Mouse (Mus musculus) hindbrain, embryonic 15.5 days (tissue): Measurements from ENCODE around the gene Sytl3. TPM values are rescaled to one million over a fixed set of nuclear protein-coding genes. Genes with fewer than 3 reads are reported as not detected.
"Not testable (repeated sequence)": the region's sequence is repeated elsewhere in the genome, so short reads cannot be mapped to it uniquely, and the experiment has no call there.

Source experiments
- ATAC-seq: fragments of 200-750 bp; cut with Nextera tagmentation; 2 replicates; pipeline ENCODE4 v1.8.0; 2017; ENCODE audit warnings: low read depth, moderate number of reproducible peaks, moderate TSS enrichment; ENCODE audit not compliant: low FRiP score
- H3K27ac ChIP-seq: fragments of 300-500 bp; sonication (generic); replicated peaks from 2 replicates; pipeline ENCODE4 v1.5.1; 2015; ENCODE audit warnings: mild to moderate bottlenecking, inconsistent platforms
- H3K27me3 ChIP-seq: fragments of 300-500 bp; sonication (generic); 2 replicates; pipeline ENCODE4 v1.6.1; 2015; ENCODE audit warnings: control low read depth, inconsistent platforms
- H3K36me3 ChIP-seq: fragments of 300-500 bp; sonication (generic); 2 replicates; pipeline ENCODE4 v1.6.1; 2015; ENCODE audit warnings: control low read depth, inconsistent platforms
- H3K4me1 ChIP-seq: fragments of 300-500 bp; sonication (generic); replicated peaks from 2 replicates; pipeline ENCODE4 v1.6.1; 2015; ENCODE audit warnings: control low read depth, inconsistent platforms
- H3K4me2 ChIP-seq: fragments of 300-500 bp; sonication (generic); 2 replicates; pipeline ENCODE4 v1.6.1; 2015; ENCODE audit warnings: moderate library complexity, mild to moderate bottlenecking, inconsistent platforms
- H3K4me3 ChIP-seq: fragments of 300-500 bp; sonication (generic); 2 replicates; pipeline ENCODE4 v1.5.1; 2015; ENCODE audit warnings: mild to moderate bottlenecking, inconsistent platforms
- H3K9ac ChIP-seq: fragments of 300-500 bp; sonication (generic); 2 replicates; pipeline ENCODE4 v1.6.1; 2015; ENCODE audit warnings: inconsistent platforms
- H3K9me3 ChIP-seq: fragments of 300-500 bp; sonication (generic); 2 replicates; pipeline ENCODE4 v1.6.1; 2016; ENCODE audit warnings: control low read depth, inconsistent platforms
- WGBS: fragments of 180-500 bp; shearing (Covaris S2); methylation state at CpG from one replicate; pipeline ENCODE4 v1.1.7; 2015; 5-methylcytosine and 5-hydroxymethylcytosine counted together
- polyA plus RNA-seq: library from polyadenylated mRNA; unstranded; fragments of >200 nt; fragmentation: Nextera tagmentation; extraction: Ambion mirVana; gene quantifications from 2 replicates; pipeline ENCODE4 v1.2.1, GENCODE M21; 2015

Gene Sytl3
- polyA plus RNA-seq, 1 experiment from 2014 or later: 1.2 TPM

GRCm38 (mm10) chr17:6681721-6682120 lies 22.8 kb downstream of the Sytl3 start:
- H3K27me3 ChIP-seq, ATAC-seq, H3K36me3 ChIP-seq, H3K4me1 ChIP-seq, H3K9me3 ChIP-seq, H3K4me3 ChIP-seq, H3K27ac ChIP-seq, H3K9ac ChIP-seq, H3K4me2 ChIP-seq: not testable (repeated sequence)
- WGBS: 76% methylated on average over 4 of the region's 4 CpGs

- ATAC-seq, H3K4me3 ChIP-seq, H3K36me3 ChIP-seq, H3K4me1 ChIP-seq, H3K9ac ChIP-seq, H3K4me2 ChIP-seq, H3K9me3 ChIP-seq, H3K27me3 ChIP-seq, H3K27ac ChIP-seq: not testable (repeated sequence)
- 91% methylated on average over 1 of the region's 5 CpGs for WGBS
Measured at GRCm38 (mm10) chr17:6683702-6684101, 24.8 kb downstream of the Sytl3 start.

GRCm38 (mm10) chr17:6684464-6685287 lies 25.8 kb downstream of the Sytl3 start:
- not testable (repeated sequence) for H3K4me2 ChIP-seq, H3K9ac ChIP-seq, H3K27me3 ChIP-seq, H3K9me3 ChIP-seq, H3K36me3 ChIP-seq, H3K4me1 ChIP-seq, H3K4me3 ChIP-seq
- peak overlapping the region; percentile 53; the same call in 1 of the 2 replicates for H3K27ac ChIP-seq
- ATAC-seq: peak; percentile 89
- WGBS: no CpG with 5 or more reads among the region's 4 CpGs

GRCm38 (mm10) chr17:6685288-6685818 lies 26.5 kb downstream of the Sytl3 start:
- H3K27me3 ChIP-seq, H3K4me3 ChIP-seq, H3K36me3 ChIP-seq, ATAC-seq, H3K9ac ChIP-seq, H3K4me2 ChIP-seq, H3K27ac ChIP-seq, H3K9me3 ChIP-seq, H3K4me1 ChIP-seq: not testable (repeated sequence)
- 32% methylated on average over 5 of the region's 8 CpGs for WGBS

- H3K27ac ChIP-seq, ATAC-seq, H3K4me2 ChIP-seq, H3K4me1 ChIP-seq, H3K4me3 ChIP-seq, H3K36me3 ChIP-seq, H3K9me3 ChIP-seq, H3K27me3 ChIP-seq, H3K9ac ChIP-seq: not testable (repeated sequence)
- 100% methylated on average over 2 of the region's 4 CpGs for WGBS
Measured at GRCm38 (mm10) chr17:6686299-6686971, 27.5 kb downstream of the Sytl3 start.

- not testable (repeated sequence) for H3K4me3 ChIP-seq, H3K9me3 ChIP-seq, ATAC-seq, H3K27me3 ChIP-seq, H3K9ac ChIP-seq, H3K36me3 ChIP-seq, H3K4me1 ChIP-seq, H3K4me2 ChIP-seq, H3K27ac ChIP-seq
- WGBS: 100% methylated on average over 2 of the region's 4 CpGs
Measured at GRCm38 (mm10) chr17:6689344-6689743, 30.5 kb downstream of the Sytl3 start.

- H3K4me2 ChIP-seq, H3K27ac ChIP-seq: not testable (repeated sequence)
- 15% methylated on average over 2 of the region's 2 CpGs for WGBS
Measured at GRCm38 (mm10) chr17:6691596-6691995, 32.7 kb downstream of the Sytl3 start.

GRCm38 (mm10) chr17:6695712-6696111 lies 36.8 kb downstream of the Sytl3 start:
- not testable (repeated sequence) for H3K36me3 ChIP-seq, H3K9ac ChIP-seq, H3K9me3 ChIP-seq, H3K4me3 ChIP-seq, H3K4me1 ChIP-seq, H3K27me3 ChIP-seq, H3K4me2 ChIP-seq, H3K27ac ChIP-seq, ATAC-seq
- 83% methylated on average over 9 of the region's 9 CpGs for WGBS

More at GRCm38 (mm10) chr17:6691596-6691995, 32.7 kb downstream of the Sytl3 start:
- not testable (repeated sequence) for H3K27me3 ChIP-seq, H3K4me3 ChIP-seq, ATAC-seq, H3K9ac ChIP-seq, H3K4me1 ChIP-seq, H3K9me3 ChIP-seq, H3K36me3 ChIP-seq

- not testable (repeated sequence) for H3K4me2 ChIP-seq, H3K9me3 ChIP-seq, H3K27me3 ChIP-seq, H3K27ac ChIP-seq, ATAC-seq, H3K36me3 ChIP-seq, H3K9ac ChIP-seq, H3K4me1 ChIP-seq, H3K4me3 ChIP-seq
- 52% methylated on average over 8 of the region's 8 CpGs for WGBS
Measured at GRCm38 (mm10) chr17:6696521-6696920, 37.6 kb downstream of the Sytl3 start.

- 34% methylated on average over 4 of the region's 4 CpGs for WGBS
- H3K9me3 ChIP-seq, H3K27me3 ChIP-seq, H3K4me2 ChIP-seq, H3K9ac ChIP-seq, H3K36me3 ChIP-seq, H3K27ac ChIP-seq, H3K4me3 ChIP-seq, H3K4me1 ChIP-seq: not testable (repeated sequence)
- peak; percentile 59; the same call in 1 of the 2 replicates for ATAC-seq
Measured at GRCm38 (mm10) chr17:6697224-6697775, 38.4 kb downstream of the Sytl3 start.

GRCm38 (mm10) chr17:6699502-6699901 lies 40.6 kb downstream of the Sytl3 start:
- H3K9ac ChIP-seq, ATAC-seq, H3K9me3 ChIP-seq, H3K27me3 ChIP-seq, H3K4me1 ChIP-seq, H3K4me3 ChIP-seq, H3K4me2 ChIP-seq, H3K36me3 ChIP-seq, H3K27ac ChIP-seq: not testable (repeated sequence)
- WGBS: 94% methylated on average over 8 of the region's 9 CpGs

GRCm38 (mm10) chr17:6700077-6700476 lies 41.2 kb downstream of the Sytl3 start:
- 74% methylated on average over 4 of the region's 7 CpGs for WGBS
- H3K9ac ChIP-seq, H3K4me3 ChIP-seq, ATAC-seq, H3K27ac ChIP-seq, H3K4me2 ChIP-seq, H3K27me3 ChIP-seq, H3K4me1 ChIP-seq, H3K9me3 ChIP-seq, H3K36me3 ChIP-seq: not testable (repeated sequence)
